In genomic region chr4:99491536-99492514, GRCm38 (mm10) we compare ENCODE assay signal across 24 mouse cellular contexts.
DNase-seq lines count a peak whose midpoint lies in the region; ATAC-seq and TF ChIP-seq lines count a peak whose summit lies in the region.
"Had no signal": no experiment of that assay in that cellular context is flagged by ENCODE, and none has a peak within 500 bp of the region (broad histone marks: within the 10 kb centered on the region; RNA-seq: fewer than 3 reads in every experiment).

No protein-coding gene starts in this region.

- no peaks in the 10 kb centered on the region for H3K36me3 ChIP-seq in myocyte (ENCODE audit: control insufficient read depth, insufficient read depth)
- H3K36me3 ChIP-seq: hindbrain, embryonic 15.5 days; intestine, embryonic 15.5 days; limb, embryonic 10.5 days; neural tube, embryonic 15.5 days had no signal

- no peak for TF ChIP-seq POLR2A in myocyte (IDR thresholded peaks at IDR 0.05; ENCODE audit: insufficient read length, low read depth)

- ATAC-seq in erythroid progenitor cell, adult 5-6 weeks (replicated peaks; ENCODE audit: low FRiP score, poor library complexity, severe bottlenecking) = no peak
- ATAC-seq: forebrain, embryonic 16.5 days; intestine, embryonic 15.5 days; liver, postnatal 0 days had no signal

- no peaks in the 10 kb centered on the region for H3K27me3 ChIP-seq in myocyte (ENCODE audit: control insufficient read depth, insufficient read depth, insufficient read length)
- H3K27me3 ChIP-seq: intestine, embryonic 15.5 days; megakaryocyte, embryonic 14.5 days had no signal

- H3K4me2 ChIP-seq in myocyte (ENCODE audit: low read depth) = peak overlapping the region; percentile 72
- H3K4me2 ChIP-seq: heart, embryonic 11.5 days; hindbrain, embryonic 15.5 days; intestine, embryonic 15.5 days; neural tube, embryonic 15.5 days had no signal

- H3ac ChIP-seq in myocyte (ENCODE audit: control insufficient read depth, insufficient read length) = no peak overlapping the region

- peak; percentile 9 for DNase-seq in embryo, embryonic 11 days
- no peak for DNase-seq in embryo, embryonic 10 days (ENCODE audit: low spot score)
- peak; percentile 12 for DNase-seq in layer of hippocampus, adult 9-10 months (ENCODE audit: low spot score)
- no peak for DNase-seq in layer of hippocampus, postnatal 10 days (ENCODE audit: low spot score in 2 of 2)
- DNase-seq in Muller cell, postnatal 12 days (ENCODE audit: inconsistent ontology term) = peak; percentile 98
- DNase-seq: cerebellum, postnatal 10 days; heart, postnatal 4 days; kidney, adult 9 months; kidney, postnatal 25 days; layer of hippocampus, postnatal 36 days; liver, postnatal 0 days; lung, postnatal 14 days; midbrain, embryonic 14.5 days; right cerebral cortex, postnatal 25 days had no signal

- H3K4me3 ChIP-seq in myocyte = no peak overlapping the region
- H3K4me3 ChIP-seq: erythroblast, embryonic 14.5 days; hindbrain, embryonic 15.5 days; intestine, embryonic 15.5 days; limb, embryonic 10.5 days; megakaryocyte, embryonic 14.5 days; neural tube, embryonic 15.5 days had no signal

- no peaks in the 10 kb centered on the region for H3K79me2 ChIP-seq in myocyte (ENCODE audit: control insufficient read depth, insufficient read depth)

TF ChIP-seq in myocyte, 11 proteins besides CTCF, POLR2A, EP300 and RAD21:
- TF ChIP-seq TCF12 (IDR thresholded peaks at IDR 0.05; ENCODE audit: insufficient read depth, poor library complexity, severe bottlenecking) (no peak), E2F4 (IDR thresholded peaks at IDR 0.05; ENCODE audit: insufficient read depth) (no peak), MYOG (IDR thresholded peaks at IDR 0.05; ENCODE audit: control insufficient read depth in 1 of 3, insufficient read depth in 1 of 3, insufficient read length in 2 of 3, low read depth in 2 of 3) (no peak), USF1 (IDR thresholded peaks at IDR 0.05; ENCODE audit: low read depth) (no peak), REST (IDR thresholded peaks at IDR 0.05; ENCODE audit: insufficient read depth, insufficient read length) (no peak), SRF (IDR thresholded peaks at IDR 0.05; ENCODE audit: control insufficient read depth, insufficient read length, low read depth) (peak; percentile 82)

Comparison
In these comparisons a context has a peak if more than half of its experiments do, and no peak if none do; other contexts are left out.
1. DNase-seq: peak in embryo, embryonic 11 days (single experiment), layer of hippocampus, adult 9-10 months (single experiment) and Muller cell, postnatal 12 days (single experiment); none in embryo, embryonic 10 days (single experiment) and layer of hippocampus, postnatal 10 days (0 of 2).